Mouse (Mus musculus) forebrain, postnatal 0 days (tissue): Measurements from ENCODE around the gene 1700030J22Rik. TPM values are rescaled to one million over a fixed set of nuclear protein-coding genes. Genes with fewer than 3 reads are reported as not detected.

Experiments
- ATAC-seq: fragments of 200-750 bp; cut with Nextera tagmentation; 2 replicates; pipeline ENCODE4 v1.8.0; 2017; ENCODE audit warnings: mild to moderate bottlenecking, moderate library complexity
- DNase-seq: peaks from one replicate; pipeline ENCODE4 v3.0.0-alpha.2; 2015
- H3K27ac ChIP-seq: fragments of 300-500 bp; sonication (generic); 2 replicates; pipeline ENCODE4 v1.5.1; 2014; ENCODE audit warnings: low read depth, mild to moderate bottlenecking, antibody characterized with exemption, low read length, moderate library complexity, mixed read lengths
- H3K27me3 ChIP-seq: fragments of 300-500 bp; sonication (generic); 2 replicates; pipeline ENCODE4 v1.6.1; 2014; ENCODE audit warnings: mild to moderate bottlenecking, low read length, mixed read lengths; ENCODE audit not compliant: insufficient read depth
- H3K36me3 ChIP-seq: fragments of 300-500 bp; sonication (generic); 2 replicates; pipeline ENCODE4 v1.6.1; 2014; ENCODE audit warnings: mild to moderate bottlenecking, moderate library complexity; ENCODE audit not compliant: insufficient read depth
- H3K4me1 ChIP-seq: fragments of 300-500 bp; sonication (generic); 2 replicates; pipeline ENCODE4 v1.6.1; 2014; ENCODE audit warnings: antibody characterized with exemption; ENCODE audit not compliant: insufficient read depth
- H3K4me2 ChIP-seq: fragments of 300-500 bp; sonication (generic); 2 replicates; pipeline ENCODE4 v1.6.1; 2014; ENCODE audit warnings: low read depth, mild to moderate bottlenecking, moderate library complexity
- H3K4me3 ChIP-seq: fragments of 300-500 bp; sonication (generic); 2 replicates; pipeline ENCODE4 v1.5.1; 2014; ENCODE audit warnings: low read depth, low read length, mixed read lengths
- H3K9ac ChIP-seq: fragments of 300-500 bp; sonication (generic); 2 replicates; pipeline ENCODE4 v1.6.1; 2014; ENCODE audit warnings: mild to moderate bottlenecking
- H3K9me3 ChIP-seq: fragments of 300-500 bp; sonication (generic); 2 replicates; pipeline ENCODE4 v1.6.1; 2016; ENCODE audit warnings: low read length
- CTCF ChIP-seq: sonication (generic); IDR thresholded peaks from 2 replicates; pipeline ENCODE4 v1.5.1; 2016; ENCODE audit warnings: antibody characterized with exemption, control low read depth, low read depth
- WGBS: fragments of 180-500 bp; shearing (Covaris S2); extraction: QIAGEN DNeasy Blood & Tissue Kit; methylation state at CpG from one replicate; pipeline ENCODE4 v1.1.7; 2014; 5-methylcytosine and 5-hydroxymethylcytosine counted together
- polyA plus RNA-seq: library from polyadenylated mRNA; unstranded; fragments of >200 nt; fragmentation: Nextera tagmentation; extraction: Ambion mirVana; gene quantifications from 2 replicates; pipeline ENCODE4 v1.2.1, GENCODE M21; 2015
- total RNA-seq: library from RNA; depleted of rRNA; stranded (reverse); fragments of >200 nt; gene quantifications from 2 replicates; pipeline ENCODE4 v1.2.3, GENCODE M21; 2014; rRNA removed

1700030J22Rik gene
- total and polyA plus RNA-seq, 2 experiments from 2014 or later = 6.5 to 7.9 TPM

DNA sequence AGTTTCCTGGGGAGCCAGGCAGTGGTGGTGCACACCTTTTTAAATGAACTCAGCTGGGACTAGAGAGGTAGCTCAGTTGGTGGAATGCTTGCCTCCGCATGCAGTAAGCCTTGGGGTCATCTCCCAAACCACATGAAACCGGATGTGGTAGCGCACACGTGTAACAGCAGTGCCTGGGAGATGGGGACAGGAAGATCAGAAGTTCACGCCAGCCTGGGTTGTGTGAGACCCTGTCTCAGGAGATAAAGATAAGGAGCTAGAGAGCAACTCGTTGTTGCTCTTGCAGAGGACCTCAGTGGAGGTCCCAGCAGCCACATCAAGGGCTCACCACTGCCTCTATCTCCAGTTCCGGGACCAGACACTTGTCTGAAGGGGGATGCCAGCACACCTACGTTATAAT, 55.2 kb downstream of the 1700030J22Rik start:
- Histone ChIP-seq H3K36me3 (no peaks in the 10 kb centered on the region), H3K9ac (no peak overlapping the region), H3K27ac (no peak overlapping the region), H3K4me1 (0 out of 2 replicates have a peak, but pooled peaks cover 4% of the 10 kb centered on the region), H3K4me3 (no peak overlapping the region), H3K9me3 (no peaks in the 10 kb centered on the region), H3K27me3 (no peaks in the 10 kb centered on the region), H3K4me2 (no peak overlapping the region)
- no peak for TF ChIP-seq CTCF
- ATAC-seq (no peak), DNase-seq (no peak)
- 94% methylated on average over 8 of the region's 8 CpGs for WGBS

GRCm38 (mm10) chr8:116922060-116922757, 56.5 kb downstream of the 1700030J22Rik start:
- 0 out of 2 replicates have a peak overlapping the region, but pooled peaks have one; percentile 78 for H3K27ac ChIP-seq
- 0 out of 2 replicates have a peak, but pooled peaks cover 4% of the 10 kb centered on the region for H3K4me1 ChIP-seq
- no peaks in the 10 kb centered on the region for H3K36me3 ChIP-seq
- peak overlapping the region; percentile 84 for H3K4me2 ChIP-seq
- no peaks in the 10 kb centered on the region for H3K27me3 ChIP-seq
- H3K9me3 ChIP-seq = no peaks in the 10 kb centered on the region
- H3K9ac ChIP-seq = peak overlapping the region; percentile 59
- no peak for TF ChIP-seq CTCF
- 32% methylated on average over 17 of the region's 17 CpGs for WGBS
- DNase-seq (no peak), ATAC-seq (no peak)
- peak overlapping the region; percentile 85 for H3K4me3 ChIP-seq

- Histone ChIP-seq H3K4me1 (0 out of 2 replicates have a peak, but pooled peaks cover 4% of the 10 kb centered on the region), H3K4me2 (peak within 1 kb of the TSS; percentile 84), H3K27ac (peak within 1 kb of the TSS; percentile 78), H3K36me3 (no peaks in the 10 kb centered on the region), H3K9ac (peak within 1 kb of the TSS; percentile 59), H3K27me3 (no peaks in the 10 kb centered on the region), H3K4me3 (peak within 1 kb of the TSS; percentile 85), H3K9me3 (no peaks in the 10 kb centered on the region)
- no peak for TF ChIP-seq CTCF
- ATAC-seq (peak; percentile 97), DNase-seq (peak; percentile 98)
- under 1% methylated on average over 57 of the region's 57 CpGs for whole genome bisulfite sequencing
These were observed 57.3 kb downstream of the 1700030J22Rik start, which contains the start of the genes Cmc2 and Cenpn for GRCm38 (mm10) chr8:116921337-116922059. Cmc2 (minus strand) TSS chr8:116921455. Cenpn (plus strand) TSS chr8:116921730.

DNA sequence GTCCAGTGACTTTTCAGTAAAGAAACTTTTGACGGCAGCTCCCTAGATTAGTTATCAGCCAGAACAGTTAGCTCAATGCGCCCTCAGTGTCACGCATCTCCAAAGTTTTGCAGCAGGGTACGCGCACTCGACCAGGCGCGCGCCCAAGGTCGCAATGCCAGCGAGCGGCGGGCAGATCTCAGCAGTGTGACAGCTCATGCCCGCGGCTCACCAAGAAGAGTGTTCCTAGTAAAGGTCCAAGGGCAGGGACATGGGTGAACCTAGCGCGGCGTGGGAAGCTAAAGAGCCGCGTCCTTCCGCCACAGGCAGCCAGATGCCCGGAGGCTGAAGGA, 57.8 kb downstream of the 1700030J22Rik start:
- H3K4me2 ChIP-seq = peak overlapping the region; percentile 84
- no peaks in the 10 kb centered on the region for H3K9me3 ChIP-seq
- H3K27me3 ChIP-seq = no peaks in the 10 kb centered on the region
- peak overlapping the region; percentile 59 for H3K9ac ChIP-seq
- 0 out of 2 replicates have a peak, but pooled peaks cover 4% of the 10 kb centered on the region for H3K4me1 ChIP-seq
- peak overlapping the region; percentile 85 for H3K4me3 ChIP-seq
- under 1% methylated on average over 22 of the region's 22 CpGs for WGBS
- DNase-seq = no peak
- no peak for TF ChIP-seq CTCF
- peak overlapping the region; percentile 78 for H3K27ac ChIP-seq
- no peaks in the 10 kb centered on the region for H3K36me3 ChIP-seq
- peak; percentile 23; the same call in 1 of the 2 replicates for ATAC-seq

Other genes with a start within 250 kb of the 1700030J22Rik start
- 5.3 and 10.8 TPM in 2 replicates for gene Cdyl2, start 246.0 kb downstream of the 1700030J22Rik start, total RNA-seq
- 7.8 and 11.9 TPM in 2 replicates for gene Cdyl2, start 246.0 kb downstream of the 1700030J22Rik start, polyA plus RNA-seq
- 6.9 and 9.5 TPM in 2 replicates for gene Cmc2, start 57.5 kb downstream of the 1700030J22Rik start, total RNA-seq
- gene Cmc2, start 57.5 kb downstream of the 1700030J22Rik start, polyA plus RNA-seq = 26.8 and 27.9 TPM in 2 replicates
- gene Cenpn, start 57.2 kb downstream of the 1700030J22Rik start, total RNA-seq = 3.6 and 5.2 TPM in 2 replicates
- 4.7 and 5.9 TPM in 2 replicates for gene Cenpn, start 57.2 kb downstream of the 1700030J22Rik start, polyA plus RNA-seq
- gene Atmin, start 35.6 kb downstream of the 1700030J22Rik start, total RNA-seq = 24.9 and 39.4 TPM in 2 replicates
- gene Atmin, start 35.6 kb downstream of the 1700030J22Rik start, polyA plus RNA-seq = 15.1 and 18.8 TPM in 2 replicates
- 50.2 and 58.5 TPM in 2 replicates for gene Gcsh, start 14.6 kb upstream of the 1700030J22Rik start, total RNA-seq
- gene Gcsh, start 14.6 kb upstream of the 1700030J22Rik start, polyA plus RNA-seq = 87.0 and 92.0 TPM in 2 replicates
- gene Pkd1l2, start 103.5 kb upstream of the 1700030J22Rik start, total RNA-seq = not detected in 2 replicates
- gene Pkd1l2, start 103.5 kb upstream of the 1700030J22Rik start, polyA plus RNA-seq = 0.06 TPM in 1 of 2 replicates, not detected in the other
- not detected in 2 replicates for gene Bco1, start 116.9 kb upstream of the 1700030J22Rik start, total RNA-seq
- 0.31 TPM in 1 of 2 replicates, not detected in the other for gene Bco1, start 116.9 kb upstream of the 1700030J22Rik start, polyA plus RNA-seq
- 9.4 and 13.6 TPM in 2 replicates for gene Gan, start 179.2 kb upstream of the 1700030J22Rik start, total RNA-seq
- gene Gan, start 179.2 kb upstream of the 1700030J22Rik start, polyA plus RNA-seq = 3.2 and 4.8 TPM in 2 replicates